Mouse (Mus musculus) frontal cortex, adult 2 months (tissue): ENCODE results near the gene Nell2. TPM values are rescaled to one million over a fixed set of nuclear protein-coding genes. Genes with fewer than 3 reads are reported as not detected.

Experiments used
- DNase-seq, 2 experiments: peaks; one replicate each; pipeline ENCODE4 v3.0.0; 2022; ENCODE audit warnings: low spot score in 1 of 2; ENCODE audit errors: extremely low spot score in 1 of 2
- polyA plus RNA-seq: library from polyadenylated mRNA; depleted of rRNA; stranded (reverse); fragments of >200 nt; gene quantifications from 2 replicates; pipeline ENCODE4 v1.2.3, GENCODE M21; 2012

The Nell2 gene
- polyA plus RNA-seq, 1 experiment: 292 TPM

DNA sequence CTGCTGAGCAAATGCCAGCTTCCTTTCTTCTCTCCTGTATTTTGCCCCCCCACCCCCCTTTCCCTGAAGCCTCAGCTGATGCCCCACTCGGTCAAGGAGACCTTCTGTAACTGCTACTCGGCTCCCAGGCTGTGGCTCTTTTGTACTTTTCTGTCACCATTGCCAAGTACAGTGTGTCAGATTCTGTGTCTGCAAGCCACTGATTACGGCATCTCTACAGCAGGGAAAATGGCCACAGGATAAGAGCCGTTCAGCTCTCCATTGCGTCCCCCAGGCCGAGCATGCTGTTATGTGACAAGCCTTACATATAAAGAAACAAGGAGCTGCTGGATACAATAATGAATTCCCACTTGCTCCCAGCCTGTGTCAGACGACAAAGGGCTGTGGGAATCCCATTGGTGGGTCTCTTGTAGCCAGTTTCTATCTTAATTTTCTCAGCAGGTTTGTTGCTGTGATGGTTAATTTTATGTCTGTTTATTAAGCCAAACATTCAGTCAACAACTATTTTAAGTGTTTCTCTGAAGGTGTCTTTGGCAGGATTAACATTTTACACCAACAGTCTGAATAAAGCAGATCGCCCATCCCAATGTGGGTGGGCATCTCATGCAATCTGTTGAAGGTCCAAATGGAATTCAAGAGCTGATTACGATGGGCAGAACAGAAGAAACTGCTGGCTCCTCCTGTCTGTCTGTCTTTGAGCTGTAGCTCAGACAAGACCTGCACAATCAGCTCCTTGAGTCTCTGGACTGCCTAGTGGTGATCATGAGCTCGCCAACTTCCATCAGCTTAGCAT, 391.1 kb downstream of the Nell2 start:
- peak in 1 of 2 experiments; percentile 34 for DNase-seq

DNA sequence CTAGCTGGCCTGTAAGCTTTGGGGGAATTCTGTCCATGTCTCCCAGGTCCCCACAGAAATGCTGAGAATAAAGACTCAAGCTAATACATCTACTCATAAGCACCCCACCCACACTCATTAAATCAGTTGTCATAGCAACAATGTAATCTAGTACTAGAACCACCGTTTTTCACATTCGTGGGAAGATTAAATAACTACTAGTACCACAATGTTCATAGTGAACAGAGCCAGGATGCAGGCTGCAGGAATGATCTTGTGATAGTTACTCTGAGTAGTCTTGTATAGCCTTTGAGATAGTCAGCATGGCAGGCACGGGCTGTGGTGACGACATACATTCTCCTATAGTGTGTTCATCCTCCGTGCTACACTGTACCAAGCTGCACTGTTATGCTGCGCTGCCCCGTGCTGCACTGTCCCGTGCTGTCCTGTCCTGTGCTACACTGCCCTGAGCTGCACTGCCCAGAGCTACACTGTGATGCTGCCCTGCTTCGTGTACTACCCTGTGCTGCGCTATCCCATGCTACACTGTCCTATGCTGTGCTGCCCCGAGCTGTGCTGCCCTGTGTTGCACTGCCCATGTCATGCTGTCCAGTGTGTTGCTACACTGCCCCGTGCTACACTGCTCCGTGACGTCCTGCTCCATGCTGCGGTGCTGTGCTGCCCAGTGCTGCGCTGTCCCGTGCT, 392.3 kb downstream of the Nell2 start:
- DNase-seq: peak; percentile 7 to 32

DNA sequence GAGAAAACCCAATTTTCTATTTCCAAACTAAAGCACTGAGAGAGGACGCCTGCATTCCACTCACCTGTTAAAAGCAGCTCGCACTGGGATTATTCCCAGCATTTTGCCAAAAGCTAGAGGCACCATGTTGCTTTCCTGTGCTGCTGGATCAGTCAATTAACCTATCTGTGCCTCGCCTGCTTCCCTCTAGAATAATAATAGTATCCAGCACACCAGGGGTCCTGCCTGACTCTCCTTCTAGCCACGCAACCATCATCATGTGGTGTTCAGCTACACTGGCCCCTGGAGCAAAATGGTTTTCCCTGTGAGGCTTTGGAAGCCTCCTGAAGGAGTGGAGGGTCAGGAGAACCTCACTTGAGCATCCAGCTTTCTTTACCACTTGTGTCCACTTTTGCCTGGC, 397.0 kb downstream of the Nell2 start:
- no peak for DNase-seq

DNA sequence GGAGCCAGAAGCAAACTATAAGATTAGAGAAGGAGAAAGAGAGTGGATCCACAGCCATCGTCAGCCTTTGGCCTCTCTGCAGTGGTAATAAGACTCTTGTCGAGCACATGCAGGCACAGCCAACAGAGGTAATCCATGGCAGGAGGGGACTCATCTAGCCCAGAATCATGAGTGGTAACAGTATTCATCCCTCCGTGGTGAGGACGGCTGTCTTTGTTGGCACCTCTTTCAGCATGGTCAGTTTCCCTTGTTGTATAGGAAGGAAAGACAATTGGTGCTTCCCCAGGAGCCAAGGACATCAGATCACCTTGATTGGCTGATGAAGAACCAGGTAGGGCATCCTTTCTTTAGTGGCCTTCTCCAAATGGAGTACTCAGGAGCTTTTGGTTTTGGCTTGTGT, 419.7 kb downstream of the Nell2 start:
- DNase-seq: no peak

DNA sequence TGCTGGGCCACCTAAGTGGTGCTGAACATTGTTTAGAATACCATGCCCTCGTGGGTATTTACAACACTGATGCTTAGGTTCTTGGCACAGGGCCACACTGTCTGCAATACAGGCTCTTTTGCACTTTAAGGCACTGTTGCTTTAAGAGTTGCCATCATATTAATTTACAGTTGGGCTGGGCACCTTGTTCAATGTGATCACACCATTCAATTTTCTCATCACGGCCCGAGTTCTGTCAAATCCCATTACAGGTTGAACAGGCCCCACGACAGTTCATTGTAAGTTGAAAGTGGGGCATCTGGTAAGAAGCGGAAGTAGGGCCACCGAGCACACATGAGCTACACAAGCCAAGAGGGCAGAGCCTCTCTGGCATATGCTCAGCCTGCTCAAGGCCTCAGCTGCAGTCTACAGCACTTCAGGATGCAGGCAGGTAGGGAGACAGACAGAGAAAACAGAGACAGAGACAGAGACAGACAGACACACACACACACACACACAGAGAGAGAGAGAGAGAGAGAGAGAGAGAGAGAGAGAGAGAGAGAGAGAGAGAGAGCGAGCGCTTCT, 421.0 kb downstream of the Nell2 start:
- no peak for DNase-seq

DNA sequence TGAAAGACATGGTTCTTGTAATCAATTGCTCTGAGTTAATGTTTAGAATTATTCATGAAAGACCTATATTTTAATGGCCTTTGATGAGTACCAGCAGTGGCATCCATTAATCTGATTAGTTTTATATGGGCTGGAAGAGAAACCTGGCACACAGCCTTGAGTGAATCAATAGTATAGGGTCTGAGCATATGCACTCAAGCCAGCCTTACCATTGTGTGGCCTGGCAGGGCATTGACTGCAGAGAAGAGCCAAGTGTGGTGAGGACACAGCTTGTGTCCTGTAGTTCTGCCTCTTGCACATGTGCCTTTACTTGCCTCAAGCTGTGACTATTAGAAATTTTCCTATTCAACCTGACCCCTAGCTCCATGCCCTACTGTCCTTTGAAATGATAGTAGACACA, 426.8 kb downstream of the Nell2 start:
- no peak for DNase-seq

DNA sequence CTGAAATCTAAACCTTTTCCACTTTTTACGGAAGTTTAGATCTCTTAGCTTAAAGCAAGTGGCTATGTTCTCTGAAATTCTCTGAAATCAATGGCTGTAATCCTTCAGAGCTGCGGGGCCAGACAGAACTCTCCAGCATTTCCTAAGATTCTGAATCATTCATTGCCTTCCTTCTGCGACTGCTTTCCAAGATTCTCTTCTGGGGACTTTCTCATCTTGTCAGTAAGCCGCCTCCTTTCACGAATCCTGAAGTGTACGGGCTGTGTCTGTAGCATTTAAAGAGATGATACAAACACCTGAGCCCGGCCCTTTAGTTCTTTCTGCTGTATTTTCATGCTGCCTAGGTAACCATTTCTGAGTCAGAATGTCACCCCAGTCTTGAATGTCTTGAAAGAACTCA, 428.2 kb downstream of the Nell2 start:
- DNase-seq: peak in 1 of 2 experiments; percentile 44

DNA sequence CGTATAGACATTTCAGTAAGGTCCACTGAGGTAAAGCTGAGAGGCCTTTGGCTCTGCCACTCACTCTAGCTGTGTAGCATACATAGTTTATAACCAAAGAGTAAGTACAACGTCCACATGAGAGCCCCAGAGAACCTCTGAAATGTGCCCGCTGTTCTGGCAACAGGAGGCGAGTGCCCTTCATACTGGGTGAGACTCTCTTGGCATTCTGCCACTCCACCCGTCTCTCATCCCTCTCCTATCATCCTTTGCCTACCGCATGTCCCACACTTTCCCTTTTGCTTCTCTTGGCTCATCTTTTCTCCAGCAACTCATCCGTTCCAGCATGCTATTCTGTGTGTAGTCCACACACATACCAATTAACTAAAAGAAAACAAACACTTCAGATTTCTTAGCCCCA, 442.4 kb downstream of the Nell2 start:
- DNase-seq: no peak

DNA sequence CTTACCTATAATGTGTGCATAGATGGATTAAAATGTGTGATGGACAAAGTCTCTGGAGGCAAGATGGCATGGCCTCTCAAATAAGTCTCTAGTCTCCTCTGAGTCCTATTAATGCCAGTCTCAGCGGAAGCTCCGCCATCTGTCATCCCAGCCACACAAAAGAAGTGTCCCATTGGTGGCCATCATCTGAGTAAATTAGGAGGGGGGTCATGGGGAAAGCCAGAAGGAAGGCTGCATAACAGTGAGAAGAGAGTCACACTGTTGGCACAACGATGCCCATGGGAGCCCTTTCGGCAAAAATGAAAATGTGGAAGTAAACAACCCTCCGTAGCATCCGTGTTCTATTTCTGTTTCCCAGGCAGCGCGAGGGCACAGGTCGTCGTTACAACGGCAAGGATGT, 446.7 kb downstream of the Nell2 start:
- DNase-seq: no peak

DNA sequence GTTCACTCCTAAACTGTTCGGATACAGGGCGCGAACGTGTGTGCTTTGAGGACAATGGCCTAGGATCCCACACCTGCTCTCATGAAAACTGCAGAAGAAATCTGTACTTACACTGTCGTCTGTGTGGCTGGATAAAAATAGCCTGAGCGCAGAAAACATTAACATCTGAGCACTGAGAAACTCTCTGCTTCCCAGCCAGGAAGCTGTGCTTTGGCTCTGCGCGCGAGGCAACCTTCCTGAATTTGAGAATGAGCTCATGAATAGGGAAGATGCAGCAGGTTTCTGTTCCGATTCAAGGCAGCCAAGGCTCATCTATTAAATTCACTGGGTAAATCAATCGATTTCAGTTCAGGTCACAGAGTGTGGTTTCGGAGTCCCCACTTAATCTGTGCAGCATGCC, 453.0 kb downstream of the Nell2 start:
- DNase-seq: peak; percentile 56 to 78

DNA sequence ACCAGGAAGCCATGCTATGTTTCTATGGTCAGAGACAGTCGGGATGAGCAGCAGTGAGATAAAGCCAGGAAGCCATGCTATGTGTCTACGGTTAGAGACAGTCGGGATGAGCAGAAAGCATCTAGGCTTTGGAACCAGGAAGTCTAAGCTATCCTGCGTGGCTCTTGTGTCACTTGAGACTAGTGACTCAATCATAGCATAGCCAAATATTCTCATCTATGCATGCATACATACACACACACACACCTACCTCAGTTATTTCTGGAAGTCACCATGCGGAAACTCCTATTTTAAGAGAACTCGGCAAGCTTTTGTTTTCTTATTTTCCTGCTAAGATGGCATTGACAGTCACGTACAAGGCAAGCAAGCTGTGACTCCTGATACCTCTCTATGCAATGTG, 457.5 kb downstream of the Nell2 start:
- DNase-seq: peak in 1 of 2 experiments; percentile 33

DNA sequence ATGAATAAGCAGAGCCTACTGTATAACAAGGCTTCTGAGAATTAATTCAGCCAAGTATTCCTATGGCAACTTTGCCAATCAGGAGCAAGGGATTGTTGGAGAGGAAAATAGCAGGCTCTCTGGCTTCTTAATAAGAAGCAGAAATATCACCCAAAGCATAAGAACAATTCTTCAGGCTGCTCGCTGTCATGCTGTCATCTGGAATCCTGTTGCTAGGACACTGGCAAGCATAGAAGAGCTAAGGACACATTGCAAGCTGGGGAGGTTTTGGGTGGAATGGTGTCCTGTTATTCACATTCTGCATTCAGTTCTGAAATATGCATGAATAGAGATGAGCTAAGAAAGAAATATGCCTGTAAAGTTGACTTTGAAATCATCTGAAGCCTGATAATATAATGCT, 459.6 kb downstream of the Nell2 start:
- DNase-seq: peak in 1 of 2 experiments; percentile 37

DNA sequence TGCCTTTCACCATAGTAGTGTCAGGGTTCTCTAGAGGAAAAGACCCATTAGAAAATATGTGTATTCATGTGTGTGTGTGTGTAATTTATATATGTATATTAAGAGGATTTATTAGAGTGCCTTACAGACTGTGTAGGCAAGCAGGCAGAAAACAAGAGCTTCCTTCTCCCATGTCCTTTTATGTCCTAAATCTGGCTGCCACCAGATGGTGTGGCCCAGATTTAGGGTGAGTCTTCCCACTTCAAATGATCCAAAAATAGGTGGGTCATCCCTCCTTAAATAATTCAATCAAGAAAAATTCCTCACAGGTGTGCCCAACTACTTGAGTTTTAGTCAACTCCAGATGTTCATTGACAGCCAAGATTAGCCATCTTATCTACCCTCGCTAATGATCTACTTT, 460.3 kb downstream of the Nell2 start:
- no peak for DNase-seq

DNA sequence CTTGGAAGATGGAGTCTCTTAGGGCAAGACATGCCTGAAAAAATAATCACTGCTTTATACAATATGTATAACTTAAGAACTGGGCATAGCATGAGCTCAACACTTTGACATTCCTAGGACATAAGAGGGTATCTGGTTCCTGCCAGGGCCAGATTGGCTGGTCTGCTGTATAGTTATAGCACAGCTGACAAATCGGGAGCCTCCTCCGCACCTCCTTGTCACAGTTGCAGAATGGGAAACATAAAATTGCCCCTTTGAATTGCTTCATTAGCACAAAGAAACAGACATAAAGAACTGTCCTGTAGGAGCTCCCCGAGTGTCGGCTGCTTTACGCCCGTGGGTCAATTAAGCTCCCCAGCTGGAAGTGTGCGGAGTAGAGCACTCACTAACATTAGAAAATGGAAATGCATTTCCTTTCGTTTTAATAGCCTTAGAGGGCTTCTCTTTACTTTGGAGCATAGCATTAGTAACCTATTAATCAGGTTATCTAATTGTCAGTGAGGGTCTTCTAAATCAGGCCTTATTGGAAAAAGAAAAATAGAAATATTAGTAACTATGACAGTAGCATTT, 473.2 kb downstream of the Nell2 start:
- no peak for DNase-seq

DNA sequence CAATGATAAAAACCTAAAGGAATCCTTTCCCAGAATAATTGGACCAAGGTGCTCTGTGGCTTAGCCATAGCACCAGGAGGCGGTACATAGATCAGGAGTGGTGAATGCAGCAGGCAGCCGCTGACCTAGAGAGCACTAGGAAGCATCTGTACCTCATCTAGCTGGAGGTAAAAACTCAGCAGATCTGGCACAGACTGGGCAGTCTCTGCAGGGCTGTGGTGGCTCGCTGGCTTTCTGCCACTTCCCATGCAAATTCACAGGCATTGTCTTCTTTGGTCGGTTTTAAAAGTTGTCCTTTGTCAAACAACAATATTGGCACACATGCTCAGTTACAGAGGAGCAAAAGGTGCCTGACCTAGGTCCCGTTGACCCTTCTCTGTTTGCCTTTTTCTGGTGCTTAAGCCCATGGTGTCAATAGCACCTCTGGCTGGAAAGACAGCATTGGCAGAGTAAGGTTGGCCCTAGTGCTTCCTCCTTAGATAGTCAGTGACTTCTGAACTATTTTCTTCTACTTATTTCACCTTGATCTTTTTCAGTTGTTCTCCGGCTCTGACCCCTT, 479.1 kb downstream of the Nell2 start:
- DNase-seq: no peak

DNA sequence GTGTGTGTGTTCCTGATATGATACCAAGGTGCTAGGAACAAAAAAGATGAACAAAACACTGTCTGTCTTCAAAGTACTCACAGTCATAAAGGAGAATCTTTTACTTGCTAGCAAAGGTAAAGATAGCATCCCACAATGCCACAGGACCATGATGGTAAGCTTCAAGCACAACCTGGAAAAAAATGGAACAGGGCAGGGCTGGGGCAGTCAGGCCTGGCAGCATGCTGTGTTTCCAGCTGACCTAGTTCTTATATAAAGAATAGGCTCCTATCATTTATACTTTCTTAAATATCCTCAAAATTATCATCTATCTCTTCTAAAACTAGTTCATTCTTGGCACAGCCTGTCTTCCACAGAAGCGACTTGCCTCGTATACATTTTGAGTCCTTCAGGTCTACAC, 480.9 kb downstream of the Nell2 start:
- DNase-seq: no peak

DNA sequence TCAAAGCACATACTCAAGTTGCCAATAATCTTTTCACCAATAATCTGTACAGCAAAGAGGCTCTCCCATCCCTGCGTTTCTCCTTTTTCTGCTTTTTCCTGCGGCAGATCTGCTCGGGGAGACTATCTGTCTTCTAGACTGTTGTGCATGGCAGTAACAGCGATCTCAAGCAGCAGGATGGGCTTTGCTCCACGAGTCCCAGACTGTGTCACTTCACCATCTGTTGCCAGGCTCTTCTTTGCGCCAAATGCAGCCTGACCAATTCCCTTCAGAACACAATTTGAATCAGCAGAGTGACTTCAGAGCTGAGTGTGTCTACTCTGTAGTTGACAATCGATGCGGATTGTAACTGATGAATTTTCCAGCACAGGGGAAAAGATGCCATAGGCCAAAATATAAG, 484.3 kb downstream of the Nell2 start:
- peak in 1 of 2 experiments; percentile 45 for DNase-seq

DNA sequence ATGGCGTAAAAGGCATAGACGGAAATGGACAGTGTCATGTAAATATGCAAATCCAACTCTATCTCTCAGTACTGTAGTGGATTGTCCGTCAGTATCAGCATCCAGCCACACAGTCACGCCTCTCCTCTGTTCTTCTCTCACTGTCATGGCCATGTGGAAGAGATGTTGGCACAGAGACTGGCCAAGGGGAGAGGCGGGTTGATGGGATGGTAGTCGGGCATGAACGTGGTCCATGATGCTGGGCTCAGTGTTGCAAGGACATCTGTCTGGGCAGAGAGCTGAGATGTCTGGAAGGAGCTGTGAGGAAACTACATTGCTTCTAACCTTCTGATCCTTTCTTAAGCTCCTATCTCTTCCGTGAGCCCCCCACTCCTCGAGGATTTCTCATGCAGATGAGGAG, 485.9 kb downstream of the Nell2 start:
- no peak for DNase-seq

DNA sequence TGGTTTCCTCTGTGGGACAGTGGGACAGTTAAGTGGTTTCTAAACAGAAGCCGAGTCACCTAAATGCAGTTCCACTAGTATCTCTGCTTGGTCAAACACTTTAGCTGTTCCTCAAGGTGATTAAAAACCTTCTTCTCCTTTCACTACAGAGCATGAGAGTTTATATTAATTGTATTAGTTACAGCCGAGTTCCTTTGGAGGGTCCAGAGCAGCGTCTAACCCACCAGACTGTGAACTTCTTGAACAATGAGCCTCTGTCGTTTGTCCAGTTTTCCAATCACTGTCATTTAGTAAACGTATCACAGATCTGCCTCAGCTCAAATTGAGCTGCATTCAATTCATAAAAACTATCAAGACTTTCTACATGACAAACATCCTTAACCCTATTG, 498.9 kb downstream of the Nell2 start:
- no peak for DNase-seq

DNA sequence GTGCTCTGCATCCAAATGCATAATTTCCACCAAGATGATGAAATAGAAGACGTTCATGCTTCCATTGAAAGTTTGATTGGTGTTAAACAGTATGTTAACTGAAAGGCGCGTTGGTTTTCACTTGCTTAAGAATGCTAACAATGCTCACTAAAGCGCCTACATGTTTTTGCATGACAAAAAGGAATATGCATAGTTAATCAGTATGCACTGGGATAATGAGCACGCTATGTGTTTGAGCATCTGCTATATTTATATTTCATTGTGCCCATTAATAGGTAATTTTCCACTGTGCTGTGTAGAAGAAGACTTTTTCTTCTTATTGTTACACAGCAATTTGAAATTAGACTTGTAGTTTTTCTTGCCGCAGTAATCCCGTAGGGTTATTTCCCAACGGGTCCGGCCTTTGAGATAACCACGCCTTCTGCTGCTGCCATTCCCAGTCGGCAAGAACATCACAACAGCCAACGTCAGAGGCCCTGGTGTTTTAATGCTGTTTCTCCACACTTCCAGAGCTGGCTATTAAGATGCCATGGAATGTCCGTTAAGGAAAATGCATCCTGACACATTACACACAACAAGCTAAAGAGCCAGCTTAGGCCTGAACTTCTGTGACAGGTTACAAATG, 499.4 kb downstream of the Nell2 start:
- DNase-seq: no peak
